Mouse (Mus musculus) G1E-ER4 (cell line): ENCODE results near the gene Foxred1. TPM values are rescaled to one million over a fixed set of nuclear protein-coding genes. Genes with fewer than 3 reads are reported as not detected.

Source experiments
- GATA1 ChIP-seq: IDR thresholded peaks from one replicate; pipeline ENCODE4 v1.8.0; 2012; ENCODE audit warnings: low read length, inconsistent platforms
- polyA plus RNA-seq: library from polyadenylated mRNA; stranded (reverse); fragments of >175 nt; gene quantifications from 2 replicates; pipeline ENCODE4 v1.2.3, GENCODE M21; 2012

Gene Foxred1
- polyA plus RNA-seq = 9.0 and 16.6 TPM in 2 replicates

DNA sequence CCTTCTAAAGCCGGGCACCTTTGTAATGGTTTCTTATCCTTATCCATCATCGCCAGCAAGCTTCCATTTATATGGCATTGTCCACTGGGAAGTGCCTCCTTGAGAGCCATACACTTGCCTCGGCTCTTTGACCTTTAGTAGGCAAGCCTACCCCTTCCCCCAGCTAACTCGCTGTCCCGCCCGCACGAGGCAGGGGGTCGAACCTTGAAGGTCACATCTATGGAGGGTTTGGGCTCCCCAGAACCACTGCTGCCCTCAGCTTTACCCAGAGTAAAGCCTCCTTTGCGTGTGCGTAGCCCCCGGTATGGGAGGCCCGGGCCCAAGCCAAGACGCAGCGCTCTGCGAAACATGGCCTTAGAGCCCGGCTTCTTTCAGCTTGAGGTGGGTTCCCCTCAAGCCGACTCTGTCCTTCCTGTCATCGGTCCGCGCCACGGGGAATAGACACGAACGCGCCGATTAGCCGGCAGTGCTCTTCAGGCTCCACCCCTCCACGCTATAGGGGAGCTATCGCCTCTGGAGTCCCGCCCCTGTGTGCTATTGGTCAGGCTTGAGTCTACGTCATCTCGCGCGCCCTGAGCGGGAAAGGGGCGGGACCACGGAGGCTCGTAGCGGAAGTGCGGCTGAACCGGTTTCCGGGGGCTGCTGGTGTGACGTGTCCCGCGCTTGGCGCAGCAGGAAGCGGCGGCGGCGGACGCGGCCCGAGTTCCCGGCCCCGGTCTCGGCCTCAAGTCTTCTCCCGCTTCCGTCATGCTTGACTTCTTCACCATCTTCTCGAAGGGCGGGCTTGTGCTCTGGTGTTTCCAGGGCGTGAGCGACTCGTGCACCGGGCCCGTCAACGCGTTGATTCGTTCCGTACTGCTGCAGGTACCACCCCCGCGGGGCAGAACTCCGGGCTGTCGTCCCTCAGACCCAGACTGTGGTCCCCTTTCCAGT, at the start of gene Foxred1:
Foxred1 (minus strand) TSS at position 514 of the 933 bp plus-strand sequence.
- TF ChIP-seq GATA1 = no peak

DNA sequence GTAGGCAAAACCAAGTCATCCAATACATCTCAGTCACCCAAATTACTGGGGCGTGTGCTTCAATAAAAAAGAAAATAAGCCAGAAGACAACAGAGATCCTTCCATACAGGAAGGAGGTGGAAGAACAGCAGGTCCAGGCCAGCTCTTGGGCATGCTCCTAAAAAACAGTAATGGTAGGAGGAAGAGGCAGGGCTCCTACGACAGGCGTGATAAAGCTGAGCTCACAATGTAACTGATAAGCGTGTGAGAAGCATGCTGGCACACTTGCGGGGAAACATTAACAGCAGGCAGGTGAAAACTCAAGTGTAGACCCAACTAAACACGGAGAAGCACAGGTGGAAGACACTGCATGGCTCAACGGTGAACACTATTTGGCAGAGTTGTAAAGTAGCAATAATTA, 46.5 kb upstream of the Foxred1 start:
- no peak for TF ChIP-seq GATA1

DNA sequence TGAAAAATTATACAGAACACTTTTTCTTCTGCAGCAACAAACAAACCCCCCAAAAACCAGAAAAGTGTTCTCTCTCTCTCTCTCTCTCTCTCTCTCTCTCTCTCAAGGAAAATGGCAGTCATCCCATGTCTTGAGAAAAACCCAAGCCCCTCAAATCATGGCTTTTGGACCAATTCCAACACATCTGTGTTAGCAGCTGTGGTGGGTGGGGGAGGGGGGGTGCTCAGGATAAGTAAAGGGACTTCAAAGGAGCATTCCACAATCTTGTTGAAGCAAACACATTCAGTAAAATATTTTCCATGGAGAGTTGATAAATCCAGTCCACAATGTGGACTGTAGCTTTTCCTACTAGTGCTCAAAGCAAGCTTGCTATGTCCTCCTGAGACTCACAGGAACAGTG, 38.6 kb upstream of the Foxred1 start:
- TF ChIP-seq GATA1 = no peak

DNA sequence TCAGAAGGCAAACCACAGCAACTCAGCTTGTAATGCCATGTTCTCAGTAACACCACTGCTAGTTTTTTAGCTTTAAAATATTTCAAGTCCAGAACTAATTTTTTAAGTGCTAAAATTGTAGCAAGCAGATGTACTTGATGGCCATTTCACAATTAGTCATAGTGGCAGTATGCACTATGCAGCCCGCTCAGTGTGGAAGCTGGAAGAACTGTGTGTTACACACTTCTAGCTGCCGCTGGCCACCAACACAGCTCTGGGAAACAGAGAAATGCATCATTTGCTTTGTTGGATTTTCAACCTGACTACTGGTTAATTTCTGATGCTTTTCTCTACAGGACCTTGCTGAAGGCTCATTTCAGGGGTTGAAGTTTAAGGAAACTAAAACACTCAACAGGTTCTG, 36.5 kb upstream of the Foxred1 start:
- no peak for TF ChIP-seq GATA1

DNA sequence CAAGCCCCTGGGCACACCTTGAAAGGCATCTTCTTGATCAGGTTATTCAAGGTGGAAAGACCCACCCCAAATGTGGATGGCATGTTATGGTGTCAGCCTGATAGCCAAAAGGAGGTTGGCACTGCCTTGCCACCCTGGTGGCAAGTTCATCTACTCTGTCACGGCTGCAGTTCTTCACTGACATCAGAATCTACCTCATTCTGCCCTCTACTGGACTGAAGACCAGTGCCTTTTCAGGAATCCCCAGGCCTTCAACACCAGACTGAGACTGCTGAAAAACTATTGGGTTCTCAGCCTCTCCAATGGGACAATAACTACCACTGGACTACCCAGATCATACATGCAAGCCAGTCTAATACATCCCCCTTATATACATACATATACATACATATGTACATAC, 28.9 kb upstream of the Foxred1 start:
- TF ChIP-seq GATA1 = no peak

DNA sequence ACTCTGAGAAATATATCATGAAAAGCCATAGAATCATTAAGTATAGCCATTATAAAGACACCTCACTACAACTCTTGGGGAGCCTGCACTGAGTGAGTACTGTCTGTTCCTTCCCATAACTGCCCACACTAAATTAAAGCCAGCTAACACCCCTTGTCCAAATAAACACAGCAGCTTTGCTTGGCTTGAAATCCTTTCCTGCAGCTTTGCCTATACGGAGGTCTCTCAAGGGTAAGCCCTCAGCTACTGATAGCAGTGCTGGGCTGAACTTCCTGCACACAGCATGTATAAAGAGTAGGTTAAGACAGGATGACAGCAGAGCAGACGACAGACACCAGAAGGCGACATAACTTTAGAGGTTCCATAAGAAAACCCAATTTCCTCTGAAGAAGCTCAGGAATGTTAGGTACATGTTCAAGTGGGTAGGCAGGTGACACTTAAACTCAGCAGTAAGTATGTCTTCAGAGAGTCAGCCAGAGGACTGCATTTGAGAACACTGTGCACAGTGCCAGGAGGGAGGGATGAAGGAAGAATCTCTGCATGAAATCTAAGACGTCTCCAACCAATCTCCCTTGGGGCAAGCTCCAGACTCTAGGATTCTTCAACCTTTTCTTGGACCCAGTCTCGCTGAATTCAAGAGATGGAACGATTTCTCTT, 28.2 kb upstream of the Foxred1 start:
- TF ChIP-seq GATA1 = no peak

DNA sequence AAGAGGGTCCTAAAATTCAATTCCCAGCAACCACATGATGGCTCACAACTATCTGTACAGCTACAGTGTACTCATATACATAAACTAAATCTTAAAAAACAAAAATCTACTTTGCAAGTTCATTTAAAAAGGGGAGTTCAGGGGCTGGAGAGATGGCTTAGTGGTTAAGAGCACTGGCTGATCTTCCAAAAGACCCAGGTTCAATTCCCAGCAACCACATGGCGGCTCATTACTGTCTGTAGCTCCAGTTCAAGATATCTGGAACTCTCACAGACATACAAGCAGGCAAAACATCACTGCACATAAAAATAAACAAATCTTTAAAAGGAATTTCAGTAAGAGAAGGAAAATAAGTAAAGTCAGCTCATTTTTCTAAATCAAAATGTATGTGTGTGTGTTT, 27.5 kb upstream of the Foxred1 start:
- TF ChIP-seq GATA1 = no peak

DNA sequence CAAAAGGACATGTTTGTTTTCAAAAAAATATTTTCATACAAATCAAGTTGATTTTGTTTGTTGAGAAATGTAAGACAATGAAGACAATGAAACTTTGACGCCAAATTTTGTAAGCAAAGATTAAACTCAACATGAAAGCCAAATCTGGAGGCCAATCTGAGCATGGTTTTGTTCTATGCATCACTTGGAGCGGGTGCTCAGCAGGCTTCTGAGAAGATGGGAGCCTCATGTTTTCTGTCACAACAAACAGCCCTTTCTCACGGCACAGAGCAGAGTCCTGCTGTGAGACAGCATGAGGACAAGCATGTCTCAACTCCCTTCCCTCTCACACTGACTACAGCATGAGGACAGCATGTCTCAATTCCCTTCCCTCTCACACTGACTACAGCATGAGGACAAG, 25.1 kb upstream of the Foxred1 start:
- no peak for TF ChIP-seq GATA1

DNA sequence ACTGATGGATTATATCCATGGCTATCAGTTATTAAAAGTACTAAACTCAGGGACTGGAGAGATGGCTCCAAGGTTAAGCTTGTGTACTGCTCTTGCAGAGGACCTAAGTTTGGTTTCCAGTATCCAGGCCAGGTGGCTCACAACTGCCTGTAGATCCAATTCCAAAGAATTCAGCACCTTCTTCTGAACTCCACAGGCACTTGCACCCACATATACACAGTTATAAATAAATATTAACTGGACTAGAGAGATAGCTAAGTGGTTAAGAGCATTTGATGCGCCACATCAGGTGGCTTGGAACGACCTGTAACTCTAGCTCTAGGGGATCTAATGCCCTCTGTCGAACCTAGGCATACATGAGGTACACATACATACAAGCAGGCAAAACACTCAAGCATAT, 17.8 kb upstream of the Foxred1 start:
- no peak for TF ChIP-seq GATA1

DNA sequence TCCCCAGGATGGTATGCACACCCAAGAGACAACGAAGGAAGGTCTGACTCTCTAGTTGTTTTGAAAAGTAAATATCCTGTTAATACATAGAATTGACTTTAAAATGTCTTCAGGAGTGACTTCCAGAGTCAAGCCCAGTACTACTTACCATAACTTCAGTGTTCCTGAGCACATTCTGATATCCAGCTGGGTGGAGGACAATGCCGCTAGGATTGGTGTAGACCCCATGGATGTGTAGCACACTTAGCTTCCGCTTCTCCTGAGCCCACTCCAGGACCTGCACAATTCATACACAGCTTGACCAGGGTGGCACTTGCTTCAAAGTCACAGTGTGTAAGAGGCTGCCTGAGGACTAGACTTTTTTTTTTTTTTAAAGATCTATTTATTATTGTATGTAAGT, 12.6 kb upstream of the Foxred1 start:
- no peak for TF ChIP-seq GATA1

DNA sequence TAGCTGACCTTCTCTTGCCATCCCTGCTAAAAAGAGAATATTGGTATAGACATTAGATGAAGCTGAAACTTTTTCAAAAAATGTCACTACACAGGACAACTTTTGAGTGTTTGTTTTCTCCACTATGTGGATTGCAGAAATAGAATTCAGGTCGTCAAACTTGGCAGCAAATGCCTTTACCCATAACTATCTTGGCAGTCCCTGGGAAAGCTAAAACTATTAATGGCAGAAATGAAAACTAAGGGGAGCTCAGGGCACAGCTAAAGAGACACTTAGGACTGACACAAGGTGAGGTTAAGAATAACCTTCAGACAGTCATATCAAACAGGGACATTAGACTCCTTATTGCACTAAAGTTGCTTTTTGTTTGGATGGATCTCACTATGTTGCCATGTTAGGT, 7.1 kb upstream of the Foxred1 start:
- TF ChIP-seq GATA1 = no peak

DNA sequence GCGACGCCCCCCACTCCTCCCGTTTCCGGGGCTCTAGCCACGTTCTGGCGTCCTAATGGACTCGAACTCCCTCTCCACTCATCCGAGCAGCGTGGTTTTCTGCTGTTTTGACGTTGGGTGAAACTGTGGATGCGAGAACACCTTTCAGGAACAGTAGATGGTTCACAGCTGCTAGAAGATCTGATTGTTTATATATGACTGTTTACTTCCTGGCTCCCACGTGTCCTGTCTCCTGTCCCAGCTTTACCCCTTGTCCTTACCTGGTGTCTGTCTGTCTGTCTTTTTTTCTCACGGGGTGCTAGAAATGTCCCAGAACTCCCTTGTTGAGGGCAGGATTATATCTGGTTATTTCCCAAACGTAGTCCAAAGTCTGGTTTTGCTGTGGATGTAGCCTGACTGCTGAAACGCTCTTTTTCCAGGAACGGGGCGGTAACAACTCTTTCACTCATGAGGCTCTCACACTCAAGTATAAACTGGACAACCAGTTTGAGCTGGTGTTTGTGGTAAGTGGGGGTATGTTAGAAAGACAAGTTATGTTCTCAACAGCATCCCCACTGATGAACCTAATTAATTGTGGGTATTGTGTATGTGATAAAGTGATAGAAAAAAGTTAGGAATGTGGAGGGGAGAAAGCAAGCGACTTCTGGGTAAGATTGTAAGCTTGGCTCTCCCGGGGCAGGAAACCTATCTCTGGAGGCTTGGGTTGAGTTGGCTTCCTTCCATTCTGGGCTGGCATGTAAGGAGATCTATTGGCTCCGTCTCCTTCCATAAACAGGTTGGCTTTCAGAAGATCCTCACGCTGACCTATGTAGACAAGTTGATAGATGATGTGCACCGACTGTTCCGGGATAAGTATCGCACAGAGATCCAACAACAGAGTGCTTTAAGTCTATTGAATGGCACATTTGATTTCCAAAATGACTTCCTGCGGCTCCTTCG, 987 bp upstream of the Foxred1 start:
- no peak for TF ChIP-seq GATA1

DNA sequence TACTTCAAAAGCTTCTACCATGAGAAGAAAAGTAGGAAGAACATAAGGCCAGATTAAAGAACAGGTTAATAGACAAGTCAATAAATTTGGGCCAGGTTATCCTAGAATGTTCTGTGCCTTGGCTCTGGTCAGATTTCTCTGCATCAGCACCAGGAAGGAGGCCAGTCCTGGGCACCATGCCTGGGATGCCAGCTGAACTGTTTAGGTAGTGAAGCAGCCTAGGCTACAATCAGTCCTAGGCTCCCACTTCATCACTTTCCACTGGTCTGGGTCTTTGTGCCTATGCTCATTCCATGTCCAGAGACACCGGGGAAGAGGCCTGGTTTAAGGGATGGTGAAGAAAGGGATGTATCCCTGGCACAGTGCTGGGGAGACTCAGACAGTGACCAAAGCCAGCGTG, 6.4 kb downstream of the Foxred1 start:
- no peak for TF ChIP-seq GATA1

DNA sequence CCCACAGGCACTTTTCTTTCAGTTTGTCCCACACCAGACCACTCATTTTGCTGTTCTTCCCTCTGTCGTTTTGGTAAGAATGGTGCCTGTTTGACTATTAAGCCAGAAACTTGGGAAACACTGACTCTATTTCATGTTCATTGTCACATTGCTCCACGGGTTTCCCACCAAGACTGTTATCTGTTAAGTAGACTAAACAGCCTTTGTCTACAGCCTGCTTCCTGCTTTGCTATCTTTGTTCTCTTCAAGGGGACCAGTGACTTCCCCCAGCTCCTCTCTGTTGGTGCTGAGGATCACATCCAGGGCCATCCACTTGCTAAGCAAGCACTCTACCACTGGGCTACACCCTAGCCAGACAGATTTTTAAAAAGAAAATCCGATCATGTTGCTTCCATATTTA, 7.3 kb downstream of the Foxred1 start:
- TF ChIP-seq GATA1 = no peak

DNA sequence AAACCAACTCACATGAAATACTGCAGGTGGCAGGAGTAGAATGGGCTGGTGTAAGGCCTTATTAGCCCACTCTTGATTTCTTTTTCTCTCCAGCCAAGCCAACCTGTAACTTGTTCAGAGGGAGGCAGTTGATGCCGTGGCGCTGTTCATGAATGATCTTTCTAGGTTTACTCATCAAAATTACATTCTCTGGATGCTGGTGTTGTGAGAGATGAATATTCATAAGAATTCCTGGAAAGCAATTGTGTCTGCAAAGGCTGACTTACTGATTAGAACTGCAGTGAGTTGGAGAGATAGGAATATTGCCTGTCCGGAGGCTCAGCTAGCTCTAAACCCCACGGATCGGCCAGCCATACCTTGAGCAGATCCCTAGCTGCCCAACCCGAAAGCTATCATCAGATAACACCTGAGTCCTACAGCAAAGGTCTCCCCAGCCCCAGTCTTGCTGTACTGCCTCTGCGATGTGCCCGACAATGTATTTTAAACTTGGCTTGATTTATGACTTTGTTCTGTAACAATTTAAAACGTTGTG, 10.3 kb downstream of the Foxred1 start:
- no peak for TF ChIP-seq GATA1
